Mouse (Mus musculus): Measurements from ENCODE around the gene Snx12. TPM values are rescaled to one million over a fixed set of nuclear protein-coding genes. Genes with fewer than 3 reads are reported as not detected.

Snx12 gene
- polyA plus RNA-seq, 1 experiment from 2014 or later: 68.5 TPM

DNA sequence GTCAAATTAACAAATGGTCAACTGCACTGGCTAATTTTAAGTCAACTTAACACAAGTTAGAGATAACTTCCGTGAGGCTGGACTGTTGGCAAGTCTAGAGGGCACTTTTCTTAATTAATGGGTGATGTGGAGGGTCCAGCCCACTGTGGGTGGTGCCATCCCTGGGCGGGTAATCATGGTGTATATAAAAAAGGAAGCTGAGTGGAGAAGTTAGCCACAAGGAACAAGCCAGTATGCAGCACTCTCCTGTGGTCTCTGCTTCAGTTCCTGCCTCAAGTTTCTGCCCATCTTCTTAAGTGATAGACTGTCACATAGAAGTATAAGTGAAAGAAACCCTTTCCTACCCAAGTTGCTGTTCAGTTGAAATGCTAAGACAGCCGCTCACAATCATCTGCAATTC is 33.1 kb downstream of the Snx12 start:
- no peak for DNase-seq (ENCODE audit: extremely low spot score, low spot score)
- no peak overlapping the region for H3K27ac ChIP-seq
- 92% methylated on average over 3 of the region's 3 CpGs for WGBS

DNA sequence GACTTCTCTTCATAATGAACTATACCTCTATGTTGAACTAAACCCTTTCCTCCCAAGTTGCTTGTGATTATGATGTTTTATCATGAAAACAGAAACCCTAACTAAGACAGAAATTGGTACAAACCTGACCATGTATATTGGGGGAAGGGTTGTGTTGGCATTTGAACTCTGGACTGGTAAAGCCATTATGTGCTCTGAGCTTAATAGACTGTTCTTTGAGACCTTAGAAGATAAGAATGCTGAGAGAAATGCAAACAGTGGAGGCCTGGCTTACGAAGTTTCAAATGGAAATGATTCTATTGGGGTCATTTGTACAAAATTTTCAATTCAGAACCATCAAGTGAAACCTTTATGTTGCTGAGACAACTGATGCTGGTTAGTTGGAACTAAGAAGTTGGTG is 34.7 kb downstream of the Snx12 start:
- H3K9me3 ChIP-seq: no peaks in the 10 kb centered on the region
- no peak for DNase-seq (ENCODE audit: extremely low spot score, low spot score)
- H3K36me3 ChIP-seq (replicated peaks): no peaks in the 10 kb centered on the region
- no peaks in the 10 kb centered on the region for H3K4me1 ChIP-seq
- WGBS: 91% methylated on average over 1 of the region's 1 CpGs
- H3K27me3 ChIP-seq (ENCODE audit: poor library complexity, severe bottlenecking): peaks cover 78% of the 10 kb centered on the region
- H3K27ac ChIP-seq: no peak overlapping the region
- H3K4me3 ChIP-seq: no peak overlapping the region

More for the DNA sequence above, 33.1 kb downstream of the Snx12 start:
- Histone ChIP-seq H3K4me3 (no peak overlapping the region), H3K27me3 (ENCODE audit: poor library complexity, severe bottlenecking) (peaks cover 79% of the 10 kb centered on the region), H3K9me3 (no peaks in the 10 kb centered on the region), H3K4me1 (no peaks in the 10 kb centered on the region), H3K36me3 (replicated peaks) (no peaks in the 10 kb centered on the region)

- H3K36me3 ChIP-seq (replicated peaks): no peaks in the 10 kb centered on the region
- H3K27me3 ChIP-seq (ENCODE audit: poor library complexity, severe bottlenecking): peaks cover 52% of the 10 kb centered on the region
- H3K27ac ChIP-seq: no peak overlapping the region
- no peaks in the 10 kb centered on the region for H3K4me1 ChIP-seq
- 100% methylated on average over 1 of the region's 1 CpGs for WGBS
- no peak for DNase-seq (ENCODE audit: extremely low spot score, low spot score)
- no peaks in the 10 kb centered on the region for H3K9me3 ChIP-seq
- no peak overlapping the region for H3K4me3 ChIP-seq
Measured at GRCm38 (mm10) chrX:101173388-101173787, 49.0 kb downstream of the Snx12 start.

GRCm38 (mm10) chrX:101168425-101168824 is 53.9 kb downstream of the Snx12 start:
- 91% methylated on average over 2 of the region's 2 CpGs for WGBS
- H3K4me1 ChIP-seq: no peaks in the 10 kb centered on the region

GRCm38 (mm10) chrX:101163739-101164138 is 58.6 kb downstream of the Snx12 start:
- H3K4me1 ChIP-seq: no peaks in the 10 kb centered on the region
- H3K27me3 ChIP-seq (ENCODE audit: poor library complexity, severe bottlenecking): peaks cover 74% of the 10 kb centered on the region
- no peaks in the 10 kb centered on the region for H3K9me3 ChIP-seq
- H3K4me3 ChIP-seq: no peak overlapping the region
- WGBS: 88% methylated on average over 2 of the region's 2 CpGs
- no peaks in the 10 kb centered on the region for H3K36me3 ChIP-seq (replicated peaks)
- H3K27ac ChIP-seq: no peak overlapping the region
- DNase-seq (ENCODE audit: extremely low spot score, low spot score): no peak

More at GRCm38 (mm10) chrX:101168425-101168824, 53.9 kb downstream of the Snx12 start:
- no peak for DNase-seq (ENCODE audit: extremely low spot score, low spot score)
- Histone ChIP-seq H3K27me3 (ENCODE audit: poor library complexity, severe bottlenecking) (peaks cover 42% of the 10 kb centered on the region), H3K27ac (no peak overlapping the region), H3K36me3 (replicated peaks) (no peaks in the 10 kb centered on the region), H3K4me3 (no peak overlapping the region), H3K9me3 (no peaks in the 10 kb centered on the region)

DNA sequence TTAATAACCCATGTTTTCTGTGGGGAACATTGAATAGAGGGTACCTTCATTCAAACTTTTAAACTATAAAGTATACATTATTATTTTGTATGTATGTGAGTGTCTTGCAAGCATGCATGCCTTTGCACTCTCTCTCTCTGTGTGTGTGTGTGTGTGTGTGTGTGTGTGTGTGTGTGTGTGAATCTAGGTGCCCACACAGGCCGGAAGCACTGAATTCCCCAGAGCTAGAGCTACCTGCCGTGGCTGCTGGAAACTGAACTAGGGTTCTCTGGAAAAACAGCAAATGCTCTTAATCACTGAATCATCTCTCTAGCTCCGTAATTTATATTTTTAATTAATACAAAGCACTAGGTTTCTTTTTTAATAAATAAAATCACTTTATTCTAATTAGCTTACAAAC is 59.1 kb downstream of the Snx12 start:
- Histone ChIP-seq H3K27ac (no peak overlapping the region), H3K27me3 (ENCODE audit: poor library complexity, severe bottlenecking) (peaks cover 74% of the 10 kb centered on the region), H3K9me3 (no peaks in the 10 kb centered on the region), H3K4me3 (no peak overlapping the region), H3K4me1 (no peaks in the 10 kb centered on the region), H3K36me3 (replicated peaks) (no peaks in the 10 kb centered on the region)
- no peak for DNase-seq (ENCODE audit: extremely low spot score, low spot score)
- WGBS: 92% methylated on average over 3 of the region's 3 CpGs

DNA sequence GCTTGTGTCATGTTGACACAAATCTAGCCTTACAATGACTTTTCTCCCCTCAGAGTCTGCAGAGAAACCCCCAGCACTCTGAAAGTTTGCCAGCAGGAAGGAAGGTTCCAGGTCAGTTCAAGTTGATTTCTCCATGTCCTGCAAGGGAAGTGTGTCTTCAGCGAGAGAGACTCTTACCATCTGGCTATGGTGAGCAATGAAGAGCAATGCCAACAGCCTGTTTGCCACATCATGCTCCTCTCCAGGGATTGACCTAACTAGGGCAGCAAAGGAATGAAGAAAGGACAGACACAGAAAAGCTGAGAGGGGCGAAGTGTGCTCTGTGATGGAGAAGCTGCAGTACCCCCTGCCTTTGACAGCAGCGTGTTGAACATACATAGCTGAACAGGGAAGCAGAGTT is 59.8 kb downstream of the Snx12 start:
- peaks cover 72% of the 10 kb centered on the region for H3K27me3 ChIP-seq (ENCODE audit: poor library complexity, severe bottlenecking)
- H3K4me3 ChIP-seq: no peak overlapping the region
- no peaks in the 10 kb centered on the region for H3K9me3 ChIP-seq
- H3K36me3 ChIP-seq (replicated peaks): no peaks in the 10 kb centered on the region
- WGBS: 93% methylated on average over 3 of the region's 3 CpGs
- no peak overlapping the region for H3K27ac ChIP-seq
- no peak for DNase-seq (ENCODE audit: extremely low spot score, low spot score)
- H3K4me1 ChIP-seq: no peaks in the 10 kb centered on the region

- H3K27ac ChIP-seq: no peak overlapping the region
- no peaks in the 10 kb centered on the region for H3K36me3 ChIP-seq (replicated peaks)
- WGBS: 88% methylated on average over 2 of the region's 2 CpGs
Measured at GRCm38 (mm10) chrX:101157488-101157887, 64.9 kb downstream of the Snx12 start.

DNA sequence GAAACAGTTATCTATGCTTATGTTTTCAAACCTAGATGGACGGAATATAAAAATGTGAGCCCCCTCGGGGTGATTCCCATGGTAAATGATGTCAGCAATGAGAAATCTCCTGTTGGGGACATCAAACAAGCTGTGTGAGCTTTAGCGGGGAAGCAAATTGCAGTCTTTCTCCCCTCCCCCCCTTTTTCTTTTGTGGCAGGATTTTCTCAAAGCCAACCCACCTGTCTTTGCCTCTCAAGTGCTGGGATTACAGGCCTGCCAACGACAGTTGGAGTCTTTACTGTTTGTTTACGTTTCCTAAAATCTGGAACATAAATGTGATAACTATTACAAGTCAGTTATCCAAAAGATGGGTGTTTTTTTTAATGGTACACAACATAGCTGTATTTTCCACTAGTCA is 66.0 kb downstream of the Snx12 start:
- Histone ChIP-seq H3K9me3 (no peaks in the 10 kb centered on the region), H3K27me3 (ENCODE audit: poor library complexity, severe bottlenecking) (peaks cover 62% of the 10 kb centered on the region), H3K4me3 (no peak overlapping the region), H3K27ac (no peak overlapping the region), H3K4me1 (peaks cover 12% of the 10 kb centered on the region), H3K36me3 (replicated peaks) (no peaks in the 10 kb centered on the region)
- WGBS: 27% methylated on average over 5 of the region's 5 CpGs
- DNase-seq (ENCODE audit: extremely low spot score, low spot score): no peak

More at GRCm38 (mm10) chrX:101157488-101157887, 64.9 kb downstream of the Snx12 start:
- Histone ChIP-seq H3K9me3 (no peaks in the 10 kb centered on the region), H3K4me3 (no peak overlapping the region), H3K27me3 (ENCODE audit: poor library complexity, severe bottlenecking) (peaks cover 68% of the 10 kb centered on the region), H3K4me1 (peaks cover 12% of the 10 kb centered on the region)
- DNase-seq (ENCODE audit: extremely low spot score, low spot score): no peak

DNA sequence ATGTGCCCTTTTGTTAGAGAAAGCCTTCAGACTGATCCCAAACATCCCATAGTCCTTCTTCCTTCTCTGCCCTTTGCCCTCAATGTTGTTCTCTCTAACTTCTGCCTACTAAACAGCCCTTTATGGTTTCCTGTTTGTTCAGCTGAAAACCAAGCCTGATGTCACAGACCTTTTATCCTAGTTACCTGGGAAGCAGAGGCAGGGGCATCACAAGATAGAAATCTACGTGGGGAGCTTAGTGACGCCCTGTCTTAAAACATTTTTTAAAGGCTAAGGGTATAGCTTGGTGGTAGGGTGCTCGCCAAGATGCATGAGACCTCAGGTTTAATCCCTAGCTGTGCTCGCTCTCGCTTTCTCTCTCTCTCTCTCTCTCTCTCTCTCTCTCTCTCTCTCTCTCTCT is 74.9 kb downstream of the Snx12 start:
- Histone ChIP-seq H3K4me3 (no peak overlapping the region), H3K9me3 (no peaks in the 10 kb centered on the region), H3K27ac (no peak overlapping the region), H3K27me3 (ENCODE audit: poor library complexity, severe bottlenecking) (peaks cover 24% of the 10 kb centered on the region), H3K4me1 (no peaks in the 10 kb centered on the region), H3K36me3 (replicated peaks) (no peaks in the 10 kb centered on the region)
- 65% methylated on average over 5 of the region's 5 CpGs for WGBS
- DNase-seq (ENCODE audit: extremely low spot score, low spot score): no peak

GRCm38 (mm10) chrX:101131992-101132791 is 90.2 kb downstream of the Snx12 start:
- Histone ChIP-seq H3K4me3 (no peak overlapping the region), H3K36me3 (replicated peaks) (no peaks in the 10 kb centered on the region), H3K27ac (peak overlapping the region; percentile 48; the same call in 1 of the 2 replicates), H3K9me3 (no peaks in the 10 kb centered on the region), H3K4me1 (no peaks in the 10 kb centered on the region), H3K27me3 (ENCODE audit: poor library complexity, severe bottlenecking) (peaks cover 12% of the 10 kb centered on the region)
- DNase-seq (ENCODE audit: extremely low spot score, low spot score): no peak
- 45% methylated on average over 12 of the region's 12 CpGs for WGBS

GRCm38 (mm10) chrX:101131001-101131400 is 91.4 kb downstream of the Snx12 start:
- WGBS: 26% methylated on average over 7 of the region's 7 CpGs
- H3K4me3 ChIP-seq: no peak overlapping the region
- no peak overlapping the region for H3K27ac ChIP-seq
- H3K4me1 ChIP-seq: no peaks in the 10 kb centered on the region
- peak; percentile 45 for DNase-seq (ENCODE audit: extremely low spot score, low spot score)
- no peaks in the 10 kb centered on the region for H3K36me3 ChIP-seq (replicated peaks)
- no peaks in the 10 kb centered on the region for H3K9me3 ChIP-seq
- H3K27me3 ChIP-seq (ENCODE audit: poor library complexity, severe bottlenecking): peaks cover 12% of the 10 kb centered on the region

GRCm38 (mm10) chrX:101128559-101128958 is 93.8 kb downstream of the Snx12 start:
- Histone ChIP-seq H3K4me3 (no peak overlapping the region), H3K27ac (no peak overlapping the region), H3K9me3 (no peaks in the 10 kb centered on the region), H3K4me1 (no peaks in the 10 kb centered on the region), H3K36me3 (replicated peaks) (no peaks in the 10 kb centered on the region), H3K27me3 (ENCODE audit: poor library complexity, severe bottlenecking) (peaks cover 13% of the 10 kb centered on the region)
- DNase-seq (ENCODE audit: extremely low spot score, low spot score): no peak
- WGBS: 93% methylated on average over 2 of the region's 2 CpGs
